Mouse (Mus musculus) forebrain, embryonic 12.5 days (tissue): ENCODE measurements around the gene Pms2. TPM values are rescaled to one million over a fixed set of nuclear protein-coding genes. Genes with fewer than 3 reads are reported as not detected.

ENCODE experiments used
- ATAC-seq: fragments of 200-750 bp; cut with Nextera tagmentation; 2 replicates; pipeline ENCODE4 v1.8.0; 2017; ENCODE audit warnings: moderate TSS enrichment; ENCODE audit not compliant: low FRiP score
- H3K27ac ChIP-seq: fragments of 300-500 bp; sonication (generic); 2 replicates; pipeline ENCODE4 v1.5.1; 2016; ENCODE audit warnings: mild to moderate bottlenecking
- H3K27me3 ChIP-seq: fragments of 300-500 bp; sonication (generic); 2 replicates; pipeline ENCODE4 v1.6.1; 2016; ENCODE audit warnings: mild to moderate bottlenecking
- H3K36me3 ChIP-seq: fragments of 300-500 bp; sonication (generic); replicated peaks from 2 replicates; pipeline ENCODE4 v1.6.1; 2016; ENCODE audit warnings: mild to moderate bottlenecking
- H3K4me1 ChIP-seq: fragments of 300-500 bp; sonication (generic); 2 replicates; pipeline ENCODE4 v1.6.1; 2016
- H3K4me2 ChIP-seq: fragments of 300-500 bp; sonication (generic); 2 replicates; pipeline ENCODE4 v1.6.1; 2016; ENCODE audit warnings: mild to moderate bottlenecking, moderate library complexity
- H3K4me3 ChIP-seq: fragments of 300-500 bp; sonication (generic); replicated peaks from 2 replicates; pipeline ENCODE4 v1.5.1; 2016; ENCODE audit warnings: mild to moderate bottlenecking
- H3K9ac ChIP-seq: fragments of 300-500 bp; sonication (generic); 2 replicates; pipeline ENCODE4 v1.6.1; 2016; ENCODE audit warnings: mild to moderate bottlenecking
- H3K9me3 ChIP-seq: fragments of 300-500 bp; sonication (generic); 2 replicates; pipeline ENCODE4 v1.6.1; 2016
- whole genome bisulfite sequencing: fragments of 180-500 bp; shearing (Covaris S2); methylation state at CpG from one replicate; pipeline ENCODE4 v1.1.7; 2016; 5-methylcytosine and 5-hydroxymethylcytosine counted together
- polyA plus RNA-seq: library from polyadenylated mRNA; unstranded; fragments of >200 nt; fragmentation: Nextera tagmentation; extraction: Ambion mirVana; gene quantifications from 2 replicates; pipeline ENCODE4 v1.2.1, GENCODE M21; 2016

Pms2 gene
- polyA plus RNA-seq, 1 experiment from 2014 or later: 38.5 TPM

- no peak for ATAC-seq
- H3K36me3 ChIP-seq: no peaks in the 10 kb centered on the region
- H3K9ac ChIP-seq: no peak overlapping the region
- WGBS: 86% methylated on average over 16 of the region's 16 CpGs
- no peaks in the 10 kb centered on the region for H3K27me3 ChIP-seq
- H3K9me3 ChIP-seq: no peaks in the 10 kb centered on the region
- no peak overlapping the region for H3K4me2 ChIP-seq
- no peak overlapping the region for H3K27ac ChIP-seq
- H3K4me1 ChIP-seq: peaks cover 7% of the 10 kb centered on the region
- no peak overlapping the region for H3K4me3 ChIP-seq
Measured at GRCm38 (mm10) chr5:143976726-143977431, 67.1 kb downstream of the Pms2 start.

GRCm38 (mm10) chr5:143980858-143981257, 71.1 kb downstream of the Pms2 start:
- H3K4me2 ChIP-seq: no peak overlapping the region
- H3K9me3 ChIP-seq: no peaks in the 10 kb centered on the region
- no peaks in the 10 kb centered on the region for H3K27me3 ChIP-seq
- WGBS: 17% methylated on average over 9 of the region's 9 CpGs
- ATAC-seq: no peak
- H3K9ac ChIP-seq: no peak overlapping the region
- no peak overlapping the region for H3K27ac ChIP-seq
- H3K4me1 ChIP-seq: peaks cover 7% of the 10 kb centered on the region
- H3K36me3 ChIP-seq: peaks cover 14% of the 10 kb centered on the region
- no peak overlapping the region for H3K4me3 ChIP-seq

- no peak overlapping the region for H3K4me3 ChIP-seq
- WGBS: 87% methylated on average over 2 of the region's 2 CpGs
- ATAC-seq: no peak
- H3K9me3 ChIP-seq: no peaks in the 10 kb centered on the region
- H3K27ac ChIP-seq: no peak overlapping the region
- H3K36me3 ChIP-seq: peaks cover 29% of the 10 kb centered on the region
- H3K4me1 ChIP-seq: peaks cover 7% of the 10 kb centered on the region
- no peak overlapping the region for H3K9ac ChIP-seq
- no peak overlapping the region for H3K4me2 ChIP-seq
- H3K27me3 ChIP-seq: no peaks in the 10 kb centered on the region
Measured at GRCm38 (mm10) chr5:143982361-143982760, 72.6 kb downstream of the Pms2 start.

Other genes with a start within 250 kb of the Pms2 start
- 33.0 and 34.5 TPM in 2 replicates for gene Usp42, start 177.7 kb upstream of the Pms2 start, polyA plus RNA-seq
- 44.7 and 46.2 TPM in 2 replicates for gene Eif2ak1, start 92.2 kb upstream of the Pms2 start, polyA plus RNA-seq
- gene Ankrd61, start 12.3 kb upstream of the Pms2 start, polyA plus RNA-seq: 0.46 and 0.66 TPM in 2 replicates
- gene Aimp2, start 117 bp upstream of the Pms2 start, polyA plus RNA-seq: 85.0 and 88.6 TPM in 2 replicates
- 0.87 and 1.9 TPM in 2 replicates for gene Gm42421, start 18.2 kb downstream of the Pms2 start, polyA plus RNA-seq
- 2.2 and 3.4 TPM in 2 replicates for gene Rsph10b, start 23.1 kb downstream of the Pms2 start, polyA plus RNA-seq
- 110 and 113 TPM in 2 replicates for gene Ccz1, start 104.9 kb downstream of the Pms2 start, polyA plus RNA-seq
- not detected in 2 replicates for gene Ocm, start 116.7 kb downstream of the Pms2 start, polyA plus RNA-seq
- gene Lmtk2, start 190.5 kb downstream of the Pms2 start, polyA plus RNA-seq: 9.5 and 10.3 TPM in 2 replicates